Mouse (Mus musculus): ENCODE data around the gene Trp53bp2. TPM values are rescaled to one million over a fixed set of nuclear protein-coding genes. Genes with fewer than 3 reads are reported as not detected.

Gene Trp53bp2
- polyA plus RNA-seq, 1 experiment from 2014 or later = 12.3 TPM

GRCm38 (mm10) chr1:182494285-182495145, 85.5 kb downstream of the Trp53bp2 start:
- ATAC-seq (replicated peaks; ENCODE audit: low FRiP score) = no peak
- no peak for DNase-seq (ENCODE audit: low spot score)
- Histone ChIP-seq H3K4me3 (ENCODE audit: low read depth, low read length) (no peak overlapping the region), H3K27ac (ENCODE audit: low read depth, low read length) (no peak overlapping the region), H3K4me1 (replicated peaks; ENCODE audit: control insufficient read depth, insufficient read depth, low read length) (peaks cover 30% of the 10 kb centered on the region), H3K4me2 (no peak overlapping the region), H3K27me3 (replicated peaks; ENCODE audit: control insufficient read depth, insufficient read depth, low read length) (no peaks in the 10 kb centered on the region), H3K36me3 (ENCODE audit: control insufficient read depth, insufficient read depth, low read length) (0 out of 2 replicates have a peak, but pooled peaks cover 4% of the 10 kb centered on the region), H3K9me3 (ENCODE audit: control insufficient read depth, low read length) (no peaks in the 10 kb centered on the region), H3K9ac (ENCODE audit: low read depth, low read length) (no peak overlapping the region)
- 66% methylated on average over 17 of the region's 17 CpGs for WGBS

- no peak overlapping the region for H3K9ac ChIP-seq (ENCODE audit: low read depth, low read length)
- peaks cover 6% of the 10 kb centered on the region for H3K36me3 ChIP-seq (ENCODE audit: control insufficient read depth, insufficient read depth, low read length)
- H3K27ac ChIP-seq (ENCODE audit: low read depth, low read length) = no peak overlapping the region
- ATAC-seq (replicated peaks; ENCODE audit: low FRiP score) (no peak), DNase-seq (ENCODE audit: low spot score) (no peak)
- no peak overlapping the region for H3K4me2 ChIP-seq
- H3K4me3 ChIP-seq (ENCODE audit: low read depth, low read length) = no peak overlapping the region
- H3K4me1 ChIP-seq (replicated peaks; ENCODE audit: control insufficient read depth, insufficient read depth, low read length) = peaks cover 29% of the 10 kb centered on the region
- no peaks in the 10 kb centered on the region for H3K27me3 ChIP-seq (replicated peaks; ENCODE audit: control insufficient read depth, insufficient read depth, low read length)
- WGBS = 79% methylated on average over 6 of the region's 6 CpGs
- H3K9me3 ChIP-seq (ENCODE audit: control insufficient read depth, low read length) = no peaks in the 10 kb centered on the region
These were observed 87.7 kb downstream of the Trp53bp2 start for GRCm38 (mm10) chr1:182496685-182497084.

- H3K27ac ChIP-seq (ENCODE audit: low read depth, low read length) = no peak overlapping the region
- no peaks in the 10 kb centered on the region for H3K9me3 ChIP-seq (ENCODE audit: control insufficient read depth, low read length)
- H3K27me3 ChIP-seq (replicated peaks; ENCODE audit: control insufficient read depth, insufficient read depth, low read length) = no peaks in the 10 kb centered on the region
- H3K36me3 ChIP-seq (ENCODE audit: control insufficient read depth, insufficient read depth, low read length) = peaks cover 3% of the 10 kb centered on the region
- WGBS = 53% methylated on average over 4 of the region's 4 CpGs
- no peak overlapping the region for H3K4me3 ChIP-seq (ENCODE audit: low read depth, low read length)
- peaks cover 33% of the 10 kb centered on the region for H3K4me1 ChIP-seq (replicated peaks; ENCODE audit: control insufficient read depth, insufficient read depth, low read length)
- DNase-seq (ENCODE audit: low spot score) = no peak
- H3K9ac ChIP-seq (ENCODE audit: low read depth, low read length) = no peak overlapping the region
- no peak for ATAC-seq (replicated peaks; ENCODE audit: low FRiP score)
- H3K4me2 ChIP-seq = no peak overlapping the region
These were observed 88.8 kb downstream of the Trp53bp2 start for GRCm38 (mm10) chr1:182497736-182498135.

GRCm38 (mm10) chr1:182499443-182500089, 90.6 kb downstream of the Trp53bp2 start:
- H3K27ac ChIP-seq (ENCODE audit: low read depth, low read length) = no peak overlapping the region
- no peak for ATAC-seq (replicated peaks; ENCODE audit: low FRiP score)

DNA sequence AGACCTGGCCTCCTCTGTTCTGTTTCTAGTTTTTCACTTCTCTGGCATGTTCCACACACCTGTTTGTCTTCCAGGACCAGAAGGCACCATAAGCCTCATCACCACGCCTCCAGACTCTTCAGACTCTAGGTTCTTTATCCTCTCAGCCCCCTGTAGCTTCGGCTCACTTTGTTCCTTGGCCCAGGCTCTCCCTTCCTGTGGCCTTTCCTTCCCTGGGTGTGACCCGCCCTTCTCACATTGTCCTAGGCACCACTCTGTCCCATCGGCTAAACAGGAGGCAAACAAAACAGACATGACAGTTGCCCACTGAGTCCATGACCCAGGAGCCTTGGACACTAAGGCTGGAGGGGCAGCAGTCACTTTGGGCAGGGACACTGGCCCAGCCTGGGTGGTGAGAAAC, 91.3 kb downstream of the Trp53bp2 start:
- WGBS = 73% methylated on average over 4 of the region's 4 CpGs
- Histone ChIP-seq H3K4me2 (no peak overlapping the region), H3K4me1 (replicated peaks; ENCODE audit: control insufficient read depth, insufficient read depth, low read length) (peaks cover 50% of the 10 kb centered on the region), H3K36me3 (ENCODE audit: control insufficient read depth, insufficient read depth, low read length) (peaks cover 3% of the 10 kb centered on the region), H3K9ac (ENCODE audit: low read depth, low read length) (no peak overlapping the region), H3K9me3 (ENCODE audit: control insufficient read depth, low read length) (no peaks in the 10 kb centered on the region), H3K4me3 (ENCODE audit: low read depth, low read length) (no peak overlapping the region), H3K27me3 (replicated peaks; ENCODE audit: control insufficient read depth, insufficient read depth, low read length) (no peaks in the 10 kb centered on the region), H3K27ac (ENCODE audit: low read depth, low read length) (no peak overlapping the region)
- ATAC-seq (replicated peaks; ENCODE audit: low FRiP score) = no peak
- DNase-seq (ENCODE audit: low spot score) = no peak

More at GRCm38 (mm10) chr1:182499443-182500089, 90.6 kb downstream of the Trp53bp2 start:
- 68% methylated on average over 9 of the region's 9 CpGs for WGBS
- Histone ChIP-seq H3K27me3 (replicated peaks; ENCODE audit: control insufficient read depth, insufficient read depth, low read length) (no peaks in the 10 kb centered on the region), H3K9me3 (ENCODE audit: control insufficient read depth, low read length) (no peaks in the 10 kb centered on the region), H3K4me2 (no peak overlapping the region), H3K36me3 (ENCODE audit: control insufficient read depth, insufficient read depth, low read length) (peaks cover 3% of the 10 kb centered on the region), H3K4me3 (ENCODE audit: low read depth, low read length) (no peak overlapping the region), H3K4me1 (replicated peaks; ENCODE audit: control insufficient read depth, insufficient read depth, low read length) (peaks cover 48% of the 10 kb centered on the region), H3K9ac (ENCODE audit: low read depth, low read length) (no peak overlapping the region)
- no peak for DNase-seq (ENCODE audit: low spot score)

DNA sequence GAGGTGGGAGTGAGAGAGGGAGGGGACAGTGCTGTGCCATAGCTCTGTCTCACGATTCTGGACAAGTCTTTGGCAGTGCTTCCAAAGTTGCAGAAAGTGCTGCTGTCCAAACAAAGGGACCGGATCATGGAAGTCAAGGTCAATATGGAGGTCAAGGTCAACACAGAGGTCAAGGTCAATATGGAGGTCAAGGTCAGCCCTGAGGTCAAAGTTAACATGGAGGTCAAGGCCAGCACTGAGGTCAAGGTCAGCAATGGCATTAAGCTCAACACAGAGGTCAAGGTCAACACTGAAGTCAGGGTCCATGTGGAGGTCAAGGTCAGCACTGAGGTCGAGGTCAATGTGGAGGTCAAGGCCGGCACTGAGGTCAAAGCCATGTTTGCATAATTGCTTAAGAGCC, 91.9 kb downstream of the Trp53bp2 start:
- ATAC-seq (replicated peaks; ENCODE audit: low FRiP score) (no peak), DNase-seq (ENCODE audit: low spot score) (no peak)
- H3K27me3 ChIP-seq (replicated peaks; ENCODE audit: control insufficient read depth, insufficient read depth, low read length) = no peaks in the 10 kb centered on the region
- H3K9me3 ChIP-seq (ENCODE audit: control insufficient read depth, low read length) = no peaks in the 10 kb centered on the region
- peaks cover 3% of the 10 kb centered on the region for H3K36me3 ChIP-seq (ENCODE audit: control insufficient read depth, insufficient read depth, low read length)
- 78% methylated on average over 4 of the region's 4 CpGs for WGBS
- no peak overlapping the region for H3K27ac ChIP-seq (ENCODE audit: low read depth, low read length)
- H3K4me3 ChIP-seq (ENCODE audit: low read depth, low read length) = no peak overlapping the region
- no peak overlapping the region for H3K4me2 ChIP-seq
- no peak overlapping the region for H3K9ac ChIP-seq (ENCODE audit: low read depth, low read length)
- peaks cover 53% of the 10 kb centered on the region for H3K4me1 ChIP-seq (replicated peaks; ENCODE audit: control insufficient read depth, insufficient read depth, low read length)

DNA sequence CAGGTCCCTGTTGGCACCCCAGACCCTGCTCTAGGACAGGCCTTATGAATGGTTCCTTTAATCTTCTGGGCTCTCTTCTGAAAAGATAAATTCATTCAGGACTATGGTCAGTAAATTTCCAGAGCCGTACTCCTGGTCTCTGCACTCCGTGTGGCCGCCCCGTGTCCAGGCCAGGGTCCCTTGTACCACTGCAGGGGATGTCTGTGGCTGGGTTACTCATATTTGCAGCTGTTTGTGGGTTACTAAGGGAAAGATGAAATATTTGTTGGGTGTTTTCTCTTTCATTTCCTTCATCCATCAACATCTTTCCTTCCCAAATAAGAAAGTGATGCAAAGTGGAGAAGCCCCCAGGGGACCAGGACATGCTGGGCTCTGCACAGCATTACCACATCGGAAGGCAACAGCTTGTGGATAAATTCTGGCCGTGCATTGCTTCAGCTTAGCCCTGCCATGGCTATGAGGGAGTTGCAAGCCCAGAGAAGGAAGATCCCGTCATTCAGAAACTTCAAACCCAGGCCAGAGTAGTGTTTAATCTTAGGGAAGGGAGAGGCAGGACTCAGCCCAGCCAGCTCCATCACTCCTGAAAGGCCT, 92.9 kb downstream of the Trp53bp2 start:
- 82% methylated on average over 7 of the region's 7 CpGs for WGBS
- Histone ChIP-seq H3K27me3 (replicated peaks; ENCODE audit: control insufficient read depth, insufficient read depth, low read length) (no peaks in the 10 kb centered on the region), H3K4me3 (ENCODE audit: low read depth, low read length) (no peak overlapping the region), H3K9me3 (ENCODE audit: control insufficient read depth, low read length) (no peaks in the 10 kb centered on the region), H3K27ac (ENCODE audit: low read depth, low read length) (no peak overlapping the region), H3K4me1 (replicated peaks; ENCODE audit: control insufficient read depth, insufficient read depth, low read length) (peaks cover 59% of the 10 kb centered on the region), H3K4me2 (no peak overlapping the region), H3K36me3 (ENCODE audit: control insufficient read depth, insufficient read depth, low read length) (peaks cover 3% of the 10 kb centered on the region), H3K9ac (ENCODE audit: low read depth, low read length) (no peak overlapping the region)
- DNase-seq (ENCODE audit: low spot score) (no peak), ATAC-seq (replicated peaks; ENCODE audit: low FRiP score) (no peak)

- Histone ChIP-seq H3K27me3 (replicated peaks; ENCODE audit: control insufficient read depth, insufficient read depth, low read length) (no peaks in the 10 kb centered on the region), H3K4me1 (replicated peaks; ENCODE audit: control insufficient read depth, insufficient read depth, low read length) (peaks cover 53% of the 10 kb centered on the region), H3K36me3 (ENCODE audit: control insufficient read depth, insufficient read depth, low read length) (peaks cover 3% of the 10 kb centered on the region), H3K4me2 (no peak overlapping the region), H3K27ac (ENCODE audit: low read depth, low read length) (no peak overlapping the region), H3K4me3 (ENCODE audit: low read depth, low read length) (no peak overlapping the region), H3K9me3 (ENCODE audit: control insufficient read depth, low read length) (no peaks in the 10 kb centered on the region), H3K9ac (ENCODE audit: low read depth, low read length) (no peak overlapping the region)
- WGBS = 54% methylated on average over 7 of the region's 7 CpGs
- DNase-seq (ENCODE audit: low spot score) = no peak
- ATAC-seq (replicated peaks; ENCODE audit: low FRiP score) = no peak
These were observed 93.6 kb downstream of the Trp53bp2 start for GRCm38 (mm10) chr1:182502491-182503050.

Data from liver, embryonic 11.5 days (tissue).